Mouse (Mus musculus) hindbrain, embryonic 13.5 days (tissue): ENCODE results near the gene Zfp62. TPM values are rescaled to one million over a fixed set of nuclear protein-coding genes. Genes with fewer than 3 reads are reported as not detected.
"Not testable (repeated sequence)": the region's sequence is repeated elsewhere in the genome, so short reads cannot be mapped to it uniquely, and the experiment has no call there.

Experiments used
- ATAC-seq: fragments of 200-750 bp; cut with Nextera tagmentation; 2 replicates; pipeline ENCODE4 v1.8.0; 2017; ENCODE audit warnings: moderate TSS enrichment; ENCODE audit not compliant: low FRiP score
- H3K27ac ChIP-seq: fragments of 300-500 bp; sonication (generic); 2 replicates; pipeline ENCODE4 v1.5.1; 2015; ENCODE audit warnings: inconsistent platforms, mild to moderate bottlenecking, moderate library complexity
- H3K27me3 ChIP-seq: fragments of 300-500 bp; sonication (generic); 2 replicates; pipeline ENCODE4 v1.6.1; 2015; ENCODE audit warnings: mild to moderate bottlenecking, inconsistent platforms
- H3K36me3 ChIP-seq: fragments of 300-500 bp; sonication (generic); 2 replicates; pipeline ENCODE4 v1.6.1; 2015; ENCODE audit warnings: mild to moderate bottlenecking, inconsistent platforms
- H3K4me1 ChIP-seq: fragments of 300-500 bp; sonication (generic); replicated peaks from 2 replicates; pipeline ENCODE4 v1.6.1; 2015; ENCODE audit warnings: inconsistent platforms
- H3K4me2 ChIP-seq: fragments of 300-500 bp; sonication (generic); 2 replicates; pipeline ENCODE4 v1.6.1; 2015; ENCODE audit warnings: inconsistent platforms, mild to moderate bottlenecking, moderate library complexity
- H3K4me3 ChIP-seq: fragments of 300-500 bp; sonication (generic); 2 replicates; pipeline ENCODE4 v1.5.1; 2015; ENCODE audit warnings: mild to moderate bottlenecking, inconsistent platforms
- H3K9ac ChIP-seq: fragments of 300-500 bp; sonication (generic); 2 replicates; pipeline ENCODE4 v1.6.1; 2015; ENCODE audit warnings: mild to moderate bottlenecking, inconsistent platforms
- H3K9me3 ChIP-seq: fragments of 300-500 bp; sonication (generic); 2 replicates; pipeline ENCODE4 v1.6.1; 2016; ENCODE audit warnings: inconsistent platforms
- WGBS: fragments of 180-500 bp; shearing (Covaris S2); methylation state at CpG from one replicate; pipeline ENCODE4 v1.1.7; 2015; 5-methylcytosine and 5-hydroxymethylcytosine counted together
- polyA plus RNA-seq: library from polyadenylated mRNA; unstranded; fragments of >200 nt; fragmentation: Nextera tagmentation; extraction: Ambion mirVana; gene quantifications from 2 replicates; pipeline ENCODE4 v1.2.1, GENCODE M21; 2015

Zfp62 gene
- 53.4 and 54.6 TPM in 2 replicates for polyA plus RNA-seq

- Histone ChIP-seq H3K4me2 (peak within 1 kb of the TSS; percentile 70), H3K27me3 (no peaks in the 10 kb centered on the region), H3K9me3 (no peaks in the 10 kb centered on the region), H3K4me3 (peak within 1 kb of the TSS; percentile 94), H3K9ac (peak within 1 kb of the TSS; percentile 98), H3K36me3 (peaks cover 5% of the 10 kb centered on the region; the same call in 1 of the 2 replicates), H3K27ac (peak within 1 kb of the TSS; percentile 98), H3K4me1 (peaks cover 22% of the 10 kb centered on the region)
- WGBS: under 1% methylated on average over 47 of the region's 47 CpGs
- peak; percentile 93 for ATAC-seq
These were observed at the start of gene Zfp62 for GRCm38 (mm10) chr11:49203129-49203768. Gene Zfp62 (plus strand): TSS chr11:49203292.

- H3K4me2 ChIP-seq: no peak within 1 kb of the TSS
- ATAC-seq: no peak
- H3K4me3 ChIP-seq: no peak within 1 kb of the TSS
- H3K9ac ChIP-seq: no peak within 1 kb of the TSS
- no peaks in the 10 kb centered on the region for H3K36me3 ChIP-seq
- H3K4me1 ChIP-seq: no peaks in the 10 kb centered on the region
- H3K9me3 ChIP-seq: no peaks in the 10 kb centered on the region
- no peak within 1 kb of the TSS for H3K27ac ChIP-seq
- 98% methylated on average over 1 of the region's 1 CpGs for WGBS
- no peaks in the 10 kb centered on the region for H3K27me3 ChIP-seq
These were observed 49.0 kb upstream of the Zfp62 start, which contains the start of gene Olfr1394 for GRCm38 (mm10) chr11:49154077-49154476. Gene Olfr1394 (plus strand): TSS chr11:49154377.

- WGBS: 93% methylated on average over 2 of the region's 2 CpGs
- Histone ChIP-seq H3K27ac (no peak overlapping the region), H3K27me3 (no peaks in the 10 kb centered on the region), H3K4me3 (no peak overlapping the region), H3K9me3 (no peaks in the 10 kb centered on the region), H3K4me2 (no peak overlapping the region), H3K36me3 (no peaks in the 10 kb centered on the region), H3K9ac (no peak overlapping the region), H3K4me1 (no peaks in the 10 kb centered on the region)
- ATAC-seq: no peak
These were observed 46.0 kb upstream of the Zfp62 start for GRCm38 (mm10) chr11:49156821-49157814.

- H3K27me3 ChIP-seq: peaks cover 31% of the 10 kb centered on the region
These were observed 34.1 kb upstream of the Zfp62 start for GRCm38 (mm10) chr11:49168839-49169611.

GRCm38 (mm10) chr11:49170576-49170975 lies 32.5 kb upstream of the Zfp62 start:
- H3K4me1 ChIP-seq: peaks cover 9% of the 10 kb centered on the region
- H3K4me3 ChIP-seq: no peak overlapping the region
- H3K27ac ChIP-seq: no peak overlapping the region
- H3K9me3 ChIP-seq: peaks cover 9% of the 10 kb centered on the region
- ATAC-seq: no peak
- no peak overlapping the region for H3K9ac ChIP-seq
- WGBS: 93% methylated on average over 4 of the region's 4 CpGs
- peaks cover 31% of the 10 kb centered on the region for H3K27me3 ChIP-seq
- H3K4me2 ChIP-seq: no peak overlapping the region
- no peaks in the 10 kb centered on the region for H3K36me3 ChIP-seq

More at GRCm38 (mm10) chr11:49168839-49169611, 34.1 kb upstream of the Zfp62 start:
- Histone ChIP-seq H3K9ac (peak overlapping the region; percentile 68), H3K9me3 (peaks cover 9% of the 10 kb centered on the region), H3K36me3 (no peaks in the 10 kb centered on the region), H3K4me2 (peak overlapping the region; percentile 77), H3K27ac (no peak overlapping the region), H3K4me1 (peaks cover 9% of the 10 kb centered on the region), H3K4me3 (peak overlapping the region; percentile 44)
- WGBS: 5% methylated on average over 50 of the region's 50 CpGs
- peak; percentile 90 for ATAC-seq

- no peak overlapping the region for H3K4me3 ChIP-seq
- peaks cover 5% of the 10 kb centered on the region for H3K27me3 ChIP-seq
- no peaks in the 10 kb centered on the region for H3K4me1 ChIP-seq
- no peak overlapping the region for H3K27ac ChIP-seq
- no peaks in the 10 kb centered on the region for H3K36me3 ChIP-seq
- WGBS: 93% methylated on average over 8 of the region's 8 CpGs
- no peaks in the 10 kb centered on the region for H3K9me3 ChIP-seq
- no peak overlapping the region for H3K9ac ChIP-seq
- no peak overlapping the region for H3K4me2 ChIP-seq
- no peak for ATAC-seq
These were observed 27.7 kb upstream of the Zfp62 start for GRCm38 (mm10) chr11:49175345-49175744.

- not testable (repeated sequence) for H3K9me3 ChIP-seq, H3K27ac ChIP-seq, H3K36me3 ChIP-seq, ATAC-seq, H3K9ac ChIP-seq, H3K4me3 ChIP-seq, H3K4me1 ChIP-seq, H3K27me3 ChIP-seq, H3K4me2 ChIP-seq
- 85% methylated on average over 4 of the region's 4 CpGs for WGBS
These were observed 26.9 kb upstream of the Zfp62 start for GRCm38 (mm10) chr11:49176047-49176779.

GRCm38 (mm10) chr11:49183172-49183571 lies 19.9 kb upstream of the Zfp62 start:
- Histone ChIP-seq H3K27me3 (no peaks in the 10 kb centered on the region), H3K4me1 (no peaks in the 10 kb centered on the region), H3K4me3 (no peak overlapping the region), H3K9me3 (no peaks in the 10 kb centered on the region), H3K36me3 (no peaks in the 10 kb centered on the region), H3K4me2 (no peak overlapping the region), H3K27ac (no peak overlapping the region), H3K9ac (no peak overlapping the region)
- WGBS: 77% methylated on average over 1 of the region's 1 CpGs
- no peak for ATAC-seq

- Histone ChIP-seq H3K9me3 (no peaks in the 10 kb centered on the region), H3K36me3 (no peaks in the 10 kb centered on the region), H3K9ac (no peak overlapping the region), H3K4me2 (no peak overlapping the region), H3K27ac (no peak overlapping the region), H3K27me3 (no peaks in the 10 kb centered on the region), H3K4me1 (no peaks in the 10 kb centered on the region), H3K4me3 (no peak overlapping the region)
- 84% methylated on average over 6 of the region's 6 CpGs for WGBS
- no peak for ATAC-seq
These were observed 16.6 kb upstream of the Zfp62 start for GRCm38 (mm10) chr11:49186452-49186851.

- no peaks in the 10 kb centered on the region for H3K9me3 ChIP-seq
- WGBS: 85% methylated on average over 8 of the region's 8 CpGs
- H3K27me3 ChIP-seq: no peaks in the 10 kb centered on the region
- no peak within 1 kb of the TSS for H3K9ac ChIP-seq
- H3K4me3 ChIP-seq: no peak within 1 kb of the TSS
- H3K4me2 ChIP-seq: no peak within 1 kb of the TSS
- ATAC-seq: no peak
- no peak within 1 kb of the TSS for H3K27ac ChIP-seq
- H3K4me1 ChIP-seq: no peaks in the 10 kb centered on the region
- no peaks in the 10 kb centered on the region for H3K36me3 ChIP-seq
These were observed 16.1 kb upstream of the Zfp62 start, which contains the start of gene Btnl9 for GRCm38 (mm10) chr11:49186955-49187488. Gene Btnl9 (minus strand): TSS chr11:49187159.

GRCm38 (mm10) chr11:49187701-49188100 lies 15.4 kb upstream of the Zfp62 start:
- no peaks in the 10 kb centered on the region for H3K27me3 ChIP-seq
- ATAC-seq: no peak

More at GRCm38 (mm10) chr11:49187701-49188100, 15.4 kb upstream of the Zfp62 start:
- H3K4me1 ChIP-seq: no peaks in the 10 kb centered on the region
- H3K36me3 ChIP-seq: no peaks in the 10 kb centered on the region
- H3K9ac ChIP-seq: no peak overlapping the region
- H3K4me2 ChIP-seq: no peak overlapping the region
- H3K4me3 ChIP-seq: no peak overlapping the region
- no peak overlapping the region for H3K27ac ChIP-seq
- 82% methylated on average over 10 of the region's 10 CpGs for WGBS
- H3K9me3 ChIP-seq: no peaks in the 10 kb centered on the region
